ENCODE assay signal across 28 mouse cellular contexts in the genomic region with DNA sequence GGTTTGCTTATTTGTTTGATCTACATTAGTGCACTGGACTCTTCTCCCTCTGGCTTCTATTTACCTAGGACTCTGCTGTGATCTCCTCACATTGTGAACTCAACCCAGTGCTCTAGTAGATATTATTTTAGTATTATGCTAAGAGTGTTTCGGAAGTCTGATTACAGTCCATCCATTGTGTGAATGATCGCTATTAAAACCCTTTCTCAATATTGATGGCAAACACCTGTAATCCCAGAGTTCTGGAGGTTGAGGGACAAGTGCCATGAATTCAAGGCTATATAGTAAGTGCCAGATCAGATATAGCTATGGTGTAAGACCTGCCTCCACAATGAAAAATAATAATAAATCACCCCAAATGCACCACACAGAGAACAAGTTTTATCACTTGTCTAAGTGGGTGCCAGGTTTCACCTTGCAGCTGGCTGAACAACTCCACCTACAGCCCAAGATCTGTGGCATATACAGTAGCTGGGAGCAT. TPM values are rescaled to one million over a fixed set of nuclear protein-coding genes. Genes with fewer than 3 reads are reported as not detected.
"Had no signal": no experiment of that assay in that cellular context is flagged by ENCODE, and none has a peak within 500 bp of the region (broad histone marks: within the 10 kb centered on the region; RNA-seq: fewer than 3 reads in every experiment).

No protein-coding gene starts in this region.

- H3K4me1 ChIP-seq: embryonic facial prominence, embryonic 10.5 days; embryonic facial prominence, embryonic 12.5 days; embryonic facial prominence, embryonic 13.5 days; embryonic facial prominence, embryonic 15.5 days; forebrain, embryonic 12.5 days; forebrain, embryonic 13.5 days; forebrain, embryonic 15.5 days; heart, embryonic 10.5 days had no signal

- DNase-seq: cerebellum, adult 2 months; cerebellum, adult 8-10 months; cerebellum, adult 9-10 months; cerebellum, adult 9-11 months; cerebellum, postnatal 14 days; cerebellum, postnatal 25 days; cerebellum, postnatal 36 days; embryo, embryonic 11 days; forebrain, postnatal 0 days; gastrocnemius, adult 2 months; gastrocnemius, postnatal 14 days; gastrocnemius, postnatal 25 days; gastrocnemius, postnatal 36 days; heart, adult 11 months; heart, adult 18-20 months; heart, adult 2 months had no signal

- H3K27me3 ChIP-seq: embryonic facial prominence, embryonic 12.5 days; embryonic facial prominence, embryonic 13.5 days; embryonic facial prominence, embryonic 15.5 days; forebrain, embryonic 12.5 days; forebrain, embryonic 13.5 days; forebrain, embryonic 15.5 days had no signal

- ATAC-seq: forebrain, embryonic 13.5 days; forebrain, embryonic 14.5 days; forebrain, embryonic 15.5 days; forebrain, embryonic 16.5 days; forebrain, postnatal 0 days had no signal

- H3K36me3 ChIP-seq: embryonic facial prominence, embryonic 10.5 days; embryonic facial prominence, embryonic 12.5 days; embryonic facial prominence, embryonic 13.5 days; embryonic facial prominence, embryonic 15.5 days; forebrain, embryonic 10.5 days; forebrain, embryonic 12.5 days; forebrain, embryonic 15.5 days; heart, embryonic 10.5 days had no signal

- H3K4me2 ChIP-seq: embryonic facial prominence, embryonic 12.5 days; embryonic facial prominence, embryonic 13.5 days; embryonic facial prominence, embryonic 15.5 days; forebrain, embryonic 12.5 days; forebrain, embryonic 13.5 days; forebrain, embryonic 15.5 days had no signal

- H3K9me3 ChIP-seq: embryonic facial prominence, embryonic 10.5 days; embryonic facial prominence, embryonic 12.5 days; embryonic facial prominence, embryonic 15.5 days; forebrain, embryonic 10.5 days; forebrain, embryonic 13.5 days; forebrain, embryonic 15.5 days; heart, embryonic 10.5 days had no signal

- H3K9ac ChIP-seq: embryonic facial prominence, embryonic 12.5 days; embryonic facial prominence, embryonic 13.5 days; embryonic facial prominence, embryonic 15.5 days; forebrain, embryonic 12.5 days; forebrain, embryonic 13.5 days; forebrain, embryonic 15.5 days; forebrain, postnatal 0 days had no signal

- H3K27ac ChIP-seq: embryonic facial prominence, embryonic 10.5 days; embryonic facial prominence, embryonic 12.5 days; embryonic facial prominence, embryonic 13.5 days; embryonic facial prominence, embryonic 15.5 days; forebrain, embryonic 10.5 days; forebrain, embryonic 12.5 days; forebrain, embryonic 13.5 days; forebrain, embryonic 15.5 days; gastrocnemius, adult 2 months; heart, adult 2 months; heart, embryonic 10.5 days had no signal

- H3K4me3 ChIP-seq: embryonic facial prominence, embryonic 10.5 days; embryonic facial prominence, embryonic 12.5 days; embryonic facial prominence, embryonic 13.5 days; embryonic facial prominence, embryonic 15.5 days; erythroblast, embryonic 14.5 days; forebrain, embryonic 10.5 days; forebrain, embryonic 12.5 days; forebrain, embryonic 13.5 days; forebrain, embryonic 15.5 days; gastrocnemius, adult 2 months; heart, adult 2 months; heart, embryonic 10.5 days had no signal

RNA-seq across cellular contexts. Expression of a gene that starts 33.6 kb away (rescaled TPM):
- polyA plus RNA-seq: erythroblast, embryonic 14.5 days had no signal
